Mouse (Mus musculus): Measurements from ENCODE around the gene Pskh1. TPM values are rescaled to one million over a fixed set of nuclear protein-coding genes. Genes with fewer than 3 reads are reported as not detected.

Pskh1 gene
- polyA plus RNA-seq, 1 experiment from 2014 or later, result 10.5 TPM

GRCm38 (mm10) chr8:105964506-105965265, 64.4 kb downstream of the Pskh1 start:
- no peak for ATAC-seq
- peaks cover 15% of the 10 kb centered on the region for H3K27me3 ChIP-seq (replicated peaks; ENCODE audit: control insufficient read depth, insufficient read depth, low read length)
- H3K4me2 ChIP-seq (ENCODE audit: low read length), result peak overlapping the region; percentile 67
- H3K9ac ChIP-seq (replicated peaks; ENCODE audit: low read depth, low read length), result no peak overlapping the region
- H3K27ac ChIP-seq (ENCODE audit: low read length), result no peak overlapping the region
- peak overlapping the region; percentile 59; the same call in 1 of the 2 replicates for H3K4me3 ChIP-seq (replicated peaks; ENCODE audit: low read length)
- H3K4me1 ChIP-seq (replicated peaks; ENCODE audit: control insufficient read depth, insufficient read depth, low read length), result no peaks in the 10 kb centered on the region
- no peaks in the 10 kb centered on the region for H3K9me3 ChIP-seq (ENCODE audit: control insufficient read depth, low read length)
- H3K36me3 ChIP-seq (ENCODE audit: control insufficient read depth, insufficient read depth), result no peaks in the 10 kb centered on the region
- 72% methylated on average over 12 of the region's 12 CpGs for WGBS

- Histone ChIP-seq H3K4me2 (ENCODE audit: low read length) (peak overlapping the region; percentile 67), H3K36me3 (ENCODE audit: control insufficient read depth, insufficient read depth) (no peaks in the 10 kb centered on the region), H3K9me3 (ENCODE audit: control insufficient read depth, low read length) (no peaks in the 10 kb centered on the region), H3K27ac (ENCODE audit: low read length) (no peak overlapping the region), H3K4me3 (replicated peaks; ENCODE audit: low read length) (peak overlapping the region; percentile 59), H3K4me1 (replicated peaks; ENCODE audit: control insufficient read depth, insufficient read depth, low read length) (no peaks in the 10 kb centered on the region), H3K9ac (replicated peaks; ENCODE audit: low read depth, low read length) (peak overlapping the region; percentile 70), H3K27me3 (replicated peaks; ENCODE audit: control insufficient read depth, insufficient read depth, low read length) (peaks cover 15% of the 10 kb centered on the region)
- ATAC-seq, result peak; percentile 75
- 3% methylated on average over 37 of the region's 40 CpGs for WGBS
Measured at GRCm38 (mm10) chr8:105965266-105965904, 65.1 kb downstream of the Pskh1 start.

- peaks cover 15% of the 10 kb centered on the region for H3K27me3 ChIP-seq (replicated peaks; ENCODE audit: control insufficient read depth, insufficient read depth, low read length)
- under 1% methylated on average over 46 of the region's 47 CpGs for WGBS
- no peak within 1 kb of the TSS for H3K27ac ChIP-seq (ENCODE audit: low read length)
- H3K9me3 ChIP-seq (ENCODE audit: control insufficient read depth, low read length), result no peaks in the 10 kb centered on the region
- H3K36me3 ChIP-seq (ENCODE audit: control insufficient read depth, insufficient read depth), result no peaks in the 10 kb centered on the region
- peak within 1 kb of the TSS; percentile 59 for H3K4me3 ChIP-seq (replicated peaks; ENCODE audit: low read length)
- H3K9ac ChIP-seq (replicated peaks; ENCODE audit: low read depth, low read length), result peak within 1 kb of the TSS; percentile 70
- ATAC-seq, result peak; percentile 87
- H3K4me1 ChIP-seq (replicated peaks; ENCODE audit: control insufficient read depth, insufficient read depth, low read length), result no peaks in the 10 kb centered on the region
- peak within 1 kb of the TSS; percentile 67 for H3K4me2 ChIP-seq (ENCODE audit: low read length)
Measured at GRCm38 (mm10) chr8:105965905-105966341, 65.7 kb downstream of the Pskh1 start, which contains the start of gene Slc12a4. Slc12a4 (minus strand) TSS chr8:105966097.

- H3K4me1 ChIP-seq (replicated peaks; ENCODE audit: control insufficient read depth, insufficient read depth, low read length), result no peaks in the 10 kb centered on the region
- no peaks in the 10 kb centered on the region for H3K36me3 ChIP-seq (ENCODE audit: control insufficient read depth, insufficient read depth)
- peaks cover 15% of the 10 kb centered on the region for H3K27me3 ChIP-seq (replicated peaks; ENCODE audit: control insufficient read depth, insufficient read depth, low read length)
- WGBS, result 8% methylated on average over 19 of the region's 19 CpGs
- no peak overlapping the region for H3K4me2 ChIP-seq (ENCODE audit: low read length)
- H3K9ac ChIP-seq (replicated peaks; ENCODE audit: low read depth, low read length), result no peak overlapping the region
- H3K9me3 ChIP-seq (ENCODE audit: control insufficient read depth, low read length), result no peaks in the 10 kb centered on the region
- no peak overlapping the region for H3K4me3 ChIP-seq (replicated peaks; ENCODE audit: low read length)
- 0 out of 2 replicates have a peak, but pooled peaks have one; percentile 10 for ATAC-seq
- H3K27ac ChIP-seq (ENCODE audit: low read length), result no peak overlapping the region
Measured at GRCm38 (mm10) chr8:105966692-105967311, 66.6 kb downstream of the Pskh1 start.

- H3K27ac ChIP-seq (ENCODE audit: low read length), result no peak overlapping the region
- no peak overlapping the region for H3K4me3 ChIP-seq (replicated peaks; ENCODE audit: low read length)
- no peak overlapping the region for H3K9ac ChIP-seq (replicated peaks; ENCODE audit: low read depth, low read length)
- H3K9me3 ChIP-seq (ENCODE audit: control insufficient read depth, low read length), result no peaks in the 10 kb centered on the region
- peaks cover 15% of the 10 kb centered on the region for H3K27me3 ChIP-seq (replicated peaks; ENCODE audit: control insufficient read depth, insufficient read depth, low read length)
- no peak overlapping the region for H3K4me2 ChIP-seq (ENCODE audit: low read length)
- no peaks in the 10 kb centered on the region for H3K36me3 ChIP-seq (ENCODE audit: control insufficient read depth, insufficient read depth)
- 64% methylated on average over 1 of the region's 1 CpGs for WGBS
- H3K4me1 ChIP-seq (replicated peaks; ENCODE audit: control insufficient read depth, insufficient read depth, low read length), result no peaks in the 10 kb centered on the region
- ATAC-seq, result no peak
Measured at GRCm38 (mm10) chr8:105969367-105969766, 69.1 kb downstream of the Pskh1 start.

GRCm38 (mm10) chr8:105971019-105971720, 70.9 kb downstream of the Pskh1 start:
- ATAC-seq, result no peak
- WGBS, result 73% methylated on average over 8 of the region's 8 CpGs
- no peak overlapping the region for H3K27ac ChIP-seq (ENCODE audit: low read length)

GRCm38 (mm10) chr8:105975363-105975762, 75.1 kb downstream of the Pskh1 start:
- no peaks in the 10 kb centered on the region for H3K36me3 ChIP-seq (ENCODE audit: control insufficient read depth, insufficient read depth)
- H3K4me3 ChIP-seq (replicated peaks; ENCODE audit: low read length), result no peak overlapping the region
- H3K9me3 ChIP-seq (ENCODE audit: control insufficient read depth, low read length), result no peaks in the 10 kb centered on the region
- no peak overlapping the region for H3K4me2 ChIP-seq (ENCODE audit: low read length)
- H3K4me1 ChIP-seq (replicated peaks; ENCODE audit: control insufficient read depth, insufficient read depth, low read length), result no peaks in the 10 kb centered on the region
- no peak overlapping the region for H3K9ac ChIP-seq (replicated peaks; ENCODE audit: low read depth, low read length)
- 62% methylated on average over 7 of the region's 7 CpGs for WGBS
- ATAC-seq, result no peak
- no peak overlapping the region for H3K27ac ChIP-seq (ENCODE audit: low read length)
- H3K27me3 ChIP-seq (replicated peaks; ENCODE audit: control insufficient read depth, insufficient read depth, low read length), result no peaks in the 10 kb centered on the region

More at GRCm38 (mm10) chr8:105971019-105971720, 70.9 kb downstream of the Pskh1 start:
- Histone ChIP-seq H3K4me2 (ENCODE audit: low read length) (no peak overlapping the region), H3K4me3 (replicated peaks; ENCODE audit: low read length) (no peak overlapping the region), H3K36me3 (ENCODE audit: control insufficient read depth, insufficient read depth) (no peaks in the 10 kb centered on the region), H3K9me3 (ENCODE audit: control insufficient read depth, low read length) (no peaks in the 10 kb centered on the region), H3K4me1 (replicated peaks; ENCODE audit: control insufficient read depth, insufficient read depth, low read length) (no peaks in the 10 kb centered on the region), H3K9ac (replicated peaks; ENCODE audit: low read depth, low read length) (no peak overlapping the region), H3K27me3 (replicated peaks; ENCODE audit: control insufficient read depth, insufficient read depth, low read length) (peaks cover 11% of the 10 kb centered on the region)

GRCm38 (mm10) chr8:105979325-105979724, 79.1 kb downstream of the Pskh1 start, which contains the start of gene Dpep3:
Dpep3 (minus strand) TSS chr8:105979429.
- Histone ChIP-seq H3K9me3 (ENCODE audit: control insufficient read depth, low read length) (no peaks in the 10 kb centered on the region), H3K27me3 (replicated peaks; ENCODE audit: control insufficient read depth, insufficient read depth, low read length) (no peaks in the 10 kb centered on the region)

More at GRCm38 (mm10) chr8:105979325-105979724, 79.1 kb downstream of the Pskh1 start, which contains the start of gene Dpep3:
- H3K9ac ChIP-seq (replicated peaks; ENCODE audit: low read depth, low read length), result no peak within 1 kb of the TSS
- 92% methylated on average over 15 of the region's 15 CpGs for WGBS
- no peak for ATAC-seq
- no peak within 1 kb of the TSS for H3K27ac ChIP-seq (ENCODE audit: low read length)
- H3K36me3 ChIP-seq (ENCODE audit: control insufficient read depth, insufficient read depth), result no peaks in the 10 kb centered on the region
- H3K4me3 ChIP-seq (replicated peaks; ENCODE audit: low read length), result no peak within 1 kb of the TSS
- no peaks in the 10 kb centered on the region for H3K4me1 ChIP-seq (replicated peaks; ENCODE audit: control insufficient read depth, insufficient read depth, low read length)
- H3K4me2 ChIP-seq (ENCODE audit: low read length), result no peak within 1 kb of the TSS
